Mouse (Mus musculus): Measurements from ENCODE around the gene Gstp1.

The Gstp1 gene

DNA sequence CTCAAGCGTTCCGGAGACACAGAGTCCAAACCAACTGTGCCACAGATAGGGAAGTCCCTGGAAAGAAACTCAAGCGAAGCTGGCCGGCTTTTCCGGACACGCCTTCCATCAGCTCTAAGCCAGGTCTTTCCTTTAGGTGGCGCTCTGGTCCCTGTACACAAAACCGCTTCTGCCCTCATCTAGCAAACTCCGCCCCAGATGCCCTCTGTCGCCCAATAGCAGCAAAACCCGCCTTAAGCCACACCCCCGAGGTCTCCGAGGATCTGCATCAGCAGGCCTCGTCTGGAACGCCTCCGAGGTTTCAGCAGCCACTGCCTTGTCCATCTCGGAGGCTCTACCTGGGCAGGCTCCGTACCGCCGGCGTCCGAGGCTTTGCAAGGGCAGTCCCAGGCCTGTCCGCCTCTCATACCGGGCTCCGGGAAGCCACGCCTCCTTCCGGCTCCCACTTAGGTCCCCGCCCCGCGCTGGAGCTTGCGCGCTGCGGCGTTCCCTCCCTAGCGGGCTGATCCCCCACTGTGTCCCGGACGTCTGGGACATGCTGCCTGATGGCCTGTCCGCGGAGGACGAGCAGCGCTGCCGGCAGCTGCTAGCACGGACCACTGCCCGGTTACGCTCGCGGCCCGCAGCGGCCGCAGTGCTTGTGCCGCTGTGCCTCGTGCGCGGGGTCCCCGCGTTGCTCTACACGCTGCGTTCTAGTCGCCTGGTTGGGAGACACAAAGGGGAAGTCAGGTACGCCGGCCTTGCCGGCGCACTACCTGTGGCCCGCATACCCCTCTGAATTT lies 37.5 kb downstream of the Gstp1 start, which contains the start of the genes Nudt8 and Gm49405:
Gene Nudt8, plus strand, starts transcription at position 462 of the 782 bp plus-strand sequence.
Gene Gm49405, plus strand, starts transcription at position 508 of the 782 bp plus-strand sequence.
- DNase-seq: peak; percentile 98

DNA sequence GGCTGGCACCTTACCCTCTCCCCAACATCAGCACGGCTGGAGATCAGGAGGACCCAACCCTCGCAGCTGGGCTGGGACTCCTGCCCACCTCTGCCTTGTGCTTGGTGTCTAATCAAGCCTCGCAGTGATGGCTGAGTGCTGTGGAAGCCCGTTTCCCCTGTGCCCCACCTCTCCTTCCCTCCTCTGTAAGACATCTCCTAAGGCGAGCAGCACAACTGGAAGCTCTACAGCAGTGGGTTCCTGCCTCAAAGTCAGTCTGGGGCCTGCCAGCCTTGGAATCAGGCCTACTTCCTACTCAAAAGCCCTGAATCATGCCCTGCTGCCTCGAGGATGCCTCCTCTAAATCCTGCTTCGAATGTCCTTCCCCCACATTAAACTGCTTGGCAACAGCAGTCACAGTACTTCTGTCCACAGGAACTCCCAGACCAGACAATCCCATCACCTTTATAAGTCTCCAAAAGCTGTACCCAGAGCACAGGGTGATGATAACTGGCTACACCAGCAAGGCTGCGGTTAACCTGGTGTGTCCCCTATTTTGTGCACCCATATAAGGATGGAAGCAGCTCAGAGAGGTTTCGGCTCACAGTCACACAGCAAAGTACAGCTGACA lies 38.6 kb downstream of the Gstp1 start:
- DNase-seq: no peak

DNA sequence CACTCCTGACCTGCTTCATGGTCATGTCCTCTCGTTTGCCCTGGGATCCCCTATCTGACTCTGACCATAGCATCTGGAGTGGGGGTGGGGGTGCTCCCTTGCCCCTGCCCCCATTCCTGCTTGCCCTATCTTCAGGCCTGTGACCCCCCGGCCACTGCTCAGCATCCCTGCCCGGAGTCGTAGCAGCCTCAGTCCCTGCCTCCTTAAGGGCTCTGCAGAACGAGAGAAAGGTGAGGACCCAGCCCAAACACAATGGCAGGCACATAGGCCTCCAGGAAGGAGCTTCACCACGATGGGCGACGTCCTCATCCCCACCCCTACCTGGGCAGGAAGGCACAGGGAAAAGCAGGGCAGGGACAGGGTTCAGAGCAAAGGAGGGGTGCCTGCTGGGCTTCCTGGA lies 39.5 kb downstream of the Gstp1 start:
- no peak for DNase-seq

DNA sequence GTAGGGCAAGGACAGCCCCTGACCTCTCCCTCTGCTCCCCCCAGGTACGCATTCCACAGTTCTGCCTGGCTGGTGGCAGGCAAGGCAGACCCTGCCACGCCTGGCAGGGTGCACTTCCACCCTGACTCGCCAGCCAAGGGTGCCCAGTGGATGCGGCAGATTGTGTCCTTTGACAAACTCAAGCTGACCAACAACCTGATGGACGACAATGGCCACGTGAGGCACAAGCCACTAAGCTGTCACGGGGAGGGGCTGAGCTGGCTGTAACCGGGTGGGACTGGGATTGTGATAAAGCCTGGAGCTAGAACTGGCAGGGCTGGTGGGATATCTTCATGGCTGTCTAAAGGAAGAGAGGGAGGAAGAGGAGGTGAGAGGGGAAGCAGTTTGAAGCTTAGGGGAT lies 40.6 kb downstream of the Gstp1 start:
- no peak for DNase-seq

DNA sequence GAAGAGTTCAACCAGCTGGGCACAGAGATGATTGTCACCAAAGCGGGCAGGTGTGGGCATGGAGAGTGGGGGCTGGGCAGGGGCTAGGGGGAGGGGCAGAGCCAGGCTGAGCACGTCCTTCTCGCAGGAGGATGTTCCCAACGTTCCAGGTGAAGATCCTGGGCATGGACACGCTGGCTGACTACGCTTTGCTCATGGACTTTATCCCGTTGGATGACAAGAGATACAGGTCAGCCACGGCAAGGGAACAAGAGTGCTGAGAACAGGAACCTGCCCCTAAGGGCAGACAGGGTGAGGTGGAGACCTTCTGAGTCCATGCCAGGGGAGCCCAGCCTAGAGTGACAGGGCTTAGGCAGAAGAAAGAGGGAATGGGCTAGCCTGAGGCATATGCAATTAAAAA lies 41.0 kb downstream of the Gstp1 start:
- DNase-seq: no peak

DNA sequence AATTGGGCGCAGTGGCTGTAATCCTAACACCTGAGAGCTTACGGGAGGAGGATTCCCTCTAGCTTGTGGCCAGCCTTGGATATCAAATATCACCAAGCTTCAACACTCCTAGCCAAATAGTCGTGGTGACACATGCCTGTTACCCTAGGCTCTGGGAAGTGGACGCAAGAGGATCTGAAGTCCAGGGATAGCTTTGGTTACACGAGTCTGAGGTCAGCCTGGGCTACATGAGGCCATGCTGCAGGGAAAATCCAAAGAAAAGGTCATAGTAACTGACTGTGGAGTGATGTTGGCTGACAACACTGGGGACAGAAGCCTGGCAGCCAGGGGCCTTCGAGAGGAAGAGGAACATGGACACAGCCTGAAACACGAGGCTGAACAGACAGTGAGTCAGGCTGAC lies 41.7 kb downstream of the Gstp1 start:
- no peak for DNase-seq

DNA sequence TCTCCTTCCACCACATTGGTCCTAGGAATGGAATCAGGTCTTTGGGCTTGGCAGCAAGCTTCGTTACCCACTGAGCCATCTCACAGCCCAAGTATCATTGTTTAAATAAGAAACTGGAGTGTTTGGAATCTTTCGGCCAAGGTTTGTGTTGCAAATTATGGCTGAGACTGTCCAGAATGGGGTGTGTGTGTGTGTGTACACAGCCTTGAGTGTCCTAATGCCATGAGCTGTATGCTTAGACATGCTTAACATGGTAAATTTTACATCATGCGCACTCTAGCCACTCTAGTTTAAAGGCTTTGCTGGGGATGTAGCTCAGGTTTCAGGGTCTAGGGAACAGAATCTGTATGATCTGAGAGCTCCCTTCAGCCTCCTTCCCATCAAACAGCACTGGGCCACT lies 42.3 kb downstream of the Gstp1 start:
- DNase-seq: no peak

DNA sequence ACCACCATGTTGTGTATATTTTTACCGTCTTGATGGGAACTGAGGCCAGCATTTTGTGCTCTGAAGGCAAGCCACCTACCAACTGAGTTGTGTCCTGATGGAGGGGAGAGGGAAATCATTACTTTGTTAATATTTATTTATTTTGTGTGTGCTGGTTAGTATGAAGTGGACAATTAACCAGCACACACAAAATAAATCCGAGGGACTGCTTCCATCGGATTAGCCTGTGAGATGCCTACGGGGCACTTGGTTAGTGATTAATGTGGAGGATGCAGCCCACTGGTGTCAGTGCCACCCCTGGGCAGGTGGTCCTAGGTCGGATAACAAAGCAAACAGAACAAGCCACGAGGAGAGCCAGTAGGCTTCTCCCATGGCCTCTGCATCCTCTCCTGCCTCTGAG lies 42.9 kb downstream of the Gstp1 start:
- DNase-seq: no peak

DNA sequence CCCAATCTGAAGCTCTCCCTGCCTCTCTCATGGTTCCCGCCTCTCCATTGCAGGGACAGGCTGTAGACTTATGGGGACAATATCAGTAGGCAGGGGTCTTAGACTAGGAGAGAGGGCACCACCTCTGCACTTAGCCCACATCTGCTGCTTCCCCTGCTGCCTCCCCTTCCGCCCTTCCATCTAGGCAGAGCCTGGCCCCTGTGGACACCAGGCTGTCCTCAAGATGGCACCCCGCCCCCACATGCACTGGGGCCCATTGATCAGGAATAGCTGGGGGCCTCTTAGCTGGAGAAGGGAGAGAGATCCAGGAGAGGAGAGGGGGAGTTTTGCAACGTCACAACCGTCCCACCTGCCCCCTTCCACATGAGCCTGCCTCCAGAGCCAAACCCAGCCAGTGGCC lies 45.4 kb downstream of the Gstp1 start, which contains the start of gene Tbx10:
Gene Tbx10, plus strand, starts transcription at position 337 of the 400 bp plus-strand sequence.
- no peak for DNase-seq

DNA sequence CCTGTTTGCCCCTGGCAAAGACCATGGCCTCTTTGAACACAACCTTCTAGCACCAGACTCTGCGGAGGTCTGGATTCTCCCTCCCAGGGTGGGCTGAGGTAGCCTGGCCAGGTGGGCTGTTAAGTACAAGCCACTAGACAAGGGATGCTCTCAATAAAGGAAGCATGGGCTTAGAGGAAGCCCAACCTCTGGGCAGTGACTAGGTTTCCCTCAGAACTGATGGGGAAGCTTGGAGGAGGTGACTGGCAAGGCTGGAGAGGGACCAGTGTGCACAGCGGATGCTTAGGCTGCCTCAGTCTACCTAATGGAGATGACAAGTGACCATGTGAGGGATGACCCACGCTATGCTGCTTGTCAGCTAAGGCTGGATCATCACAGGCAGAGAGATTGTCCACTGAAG lies 45.8 kb downstream of the Gstp1 start:
- no peak for DNase-seq

DNA sequence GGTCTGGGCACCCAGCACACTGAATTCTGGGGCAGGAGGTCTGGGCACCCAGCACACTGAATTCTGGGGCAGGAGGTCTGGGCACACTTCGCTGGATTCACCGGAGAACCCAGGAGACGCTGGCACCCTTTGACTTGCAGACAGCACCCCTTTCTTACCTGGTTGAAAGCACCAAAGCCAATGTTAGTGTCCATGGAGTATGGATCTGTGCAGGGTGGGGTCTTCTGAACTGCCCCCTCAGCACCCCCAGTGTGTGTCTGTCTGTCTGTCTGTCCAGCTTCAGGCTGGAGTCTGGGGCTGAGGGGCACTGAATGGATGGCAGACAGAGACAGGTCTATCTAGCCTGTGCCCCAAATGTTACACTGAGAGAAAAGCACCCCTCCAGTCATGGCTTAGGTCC lies 46.2 kb downstream of the Gstp1 start:
- DNase-seq: no peak

DNA sequence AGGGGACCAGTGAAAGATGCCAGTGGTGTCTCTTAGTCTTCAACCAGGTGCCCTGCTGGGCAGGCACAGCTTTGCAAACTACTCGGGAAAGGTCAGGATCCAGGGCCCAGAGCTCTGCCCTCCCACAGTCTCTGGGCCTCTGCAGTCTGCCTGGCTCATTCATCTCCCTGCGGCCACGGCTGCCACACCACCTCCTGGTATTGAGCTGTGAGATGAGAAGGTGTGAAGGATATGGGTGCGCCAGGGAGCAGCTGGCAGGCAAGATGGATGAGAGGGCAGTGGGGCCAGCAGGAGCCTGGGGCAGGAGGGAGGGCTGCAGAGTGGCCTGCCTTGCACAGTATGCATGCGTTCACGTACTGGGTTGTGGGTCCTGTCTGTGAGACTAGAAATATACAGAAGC lies 47.0 kb downstream of the Gstp1 start:
- no peak for DNase-seq

DNA sequence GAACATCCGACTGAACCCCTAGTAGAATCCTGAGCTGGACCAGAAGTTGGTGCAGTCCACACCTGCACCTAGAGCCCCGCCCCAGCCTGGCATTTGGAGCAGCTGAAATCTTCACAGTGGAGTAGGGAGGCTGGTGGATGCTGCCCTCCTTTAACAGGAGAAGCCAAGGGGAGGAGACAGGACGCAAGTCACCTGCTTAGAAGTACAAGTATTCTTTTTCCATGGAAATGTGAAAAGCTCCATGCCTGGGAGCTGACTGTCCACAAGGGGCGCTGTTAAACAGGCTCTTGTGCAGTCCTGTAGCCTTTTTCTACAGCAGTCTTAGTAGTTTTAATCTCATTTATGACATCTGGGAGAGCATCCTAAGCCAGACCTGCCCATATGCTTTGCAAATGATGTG lies 49.0 kb downstream of the Gstp1 start:
- DNase-seq: no peak

DNA sequence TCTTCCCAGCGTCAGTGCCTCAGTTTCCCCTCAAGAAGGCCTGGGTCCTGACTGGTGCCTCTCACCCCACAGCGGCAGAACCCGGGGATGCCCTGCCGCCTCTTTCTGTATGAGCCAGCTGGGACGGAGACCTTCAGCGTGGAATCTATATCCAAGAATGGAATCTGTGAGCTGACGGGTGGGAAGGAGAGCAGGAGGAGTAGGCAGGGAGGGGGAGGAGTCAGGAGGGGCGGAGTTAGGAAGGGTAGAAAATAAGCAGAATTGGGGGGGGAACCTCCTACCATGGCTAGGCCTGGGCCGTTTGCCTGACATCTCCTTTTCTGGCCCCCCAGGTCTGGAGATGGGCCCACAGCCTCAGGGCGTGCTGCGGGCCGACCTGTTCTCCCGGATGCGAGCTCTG lies 49.7 kb downstream of the Gstp1 start:
- DNase-seq: no peak

DNA sequence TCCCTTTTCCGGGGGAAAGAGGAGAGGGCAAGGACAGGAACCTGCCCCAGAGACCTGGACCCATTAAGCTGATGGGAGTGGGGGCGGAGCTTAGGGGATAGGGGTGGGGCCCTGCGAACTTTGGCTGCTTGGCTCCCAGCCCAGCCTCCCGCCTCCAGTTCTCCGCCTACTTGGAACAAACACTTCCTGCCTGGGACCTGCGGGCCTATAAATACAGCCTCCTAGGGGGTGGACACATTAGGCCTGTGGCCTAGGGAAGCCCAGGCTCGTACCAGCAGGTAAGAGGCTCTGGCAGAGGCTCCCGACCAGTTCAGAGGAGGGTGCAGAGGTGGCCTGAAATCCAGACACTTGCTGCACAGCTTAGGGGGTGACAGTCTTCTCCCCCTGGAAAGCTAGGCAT lies 51.5 kb downstream of the Gstp1 start, which contains the start of gene Acy3:
Gene Acy3, plus strand, starts transcription at position 237 of the 400 bp plus-strand sequence.
- DNase-seq: peak; percentile 25
